Mouse (Mus musculus) neural tube, embryonic 15.5 days (tissue): ENCODE measurements around the gene Mast4. TPM values are rescaled to one million over a fixed set of nuclear protein-coding genes. Genes with fewer than 3 reads are reported as not detected.

Experiments used
- ATAC-seq: fragments of 200-750 bp; cut with Nextera tagmentation; 2 replicates; pipeline ENCODE4 v1.8.0; 2017; ENCODE audit warnings: mild to moderate bottlenecking, moderate TSS enrichment, moderate library complexity; ENCODE audit not compliant: low FRiP score
- H3K27ac ChIP-seq: fragments of 300-500 bp; sonication (generic); replicated peaks from 2 replicates; pipeline ENCODE4 v1.5.1; 2015; ENCODE audit warnings: mild to moderate bottlenecking, inconsistent platforms
- H3K27me3 ChIP-seq: fragments of 300-500 bp; sonication (generic); replicated peaks from 2 replicates; pipeline ENCODE4 v1.6.1; 2015; ENCODE audit warnings: inconsistent platforms
- H3K36me3 ChIP-seq: fragments of 300-500 bp; sonication (generic); 2 replicates; pipeline ENCODE4 v1.6.1; 2015; ENCODE audit warnings: inconsistent platforms
- H3K4me1 ChIP-seq: fragments of 300-500 bp; sonication (generic); 2 replicates; pipeline ENCODE4 v1.6.1; 2015; ENCODE audit warnings: inconsistent platforms
- H3K4me2 ChIP-seq: fragments of 300-500 bp; sonication (generic); 2 replicates; pipeline ENCODE4 v1.6.1; 2015; ENCODE audit warnings: inconsistent platforms, mild to moderate bottlenecking, moderate library complexity
- H3K4me3 ChIP-seq: fragments of 300-500 bp; sonication (generic); replicated peaks from 2 replicates; pipeline ENCODE4 v1.5.1; 2015; ENCODE audit warnings: mild to moderate bottlenecking, inconsistent platforms
- H3K9ac ChIP-seq: fragments of 300-500 bp; sonication (generic); replicated peaks from 2 replicates; pipeline ENCODE4 v1.6.1; 2015; ENCODE audit warnings: mild to moderate bottlenecking, inconsistent platforms
- H3K9me3 ChIP-seq: fragments of 300-500 bp; sonication (generic); replicated peaks from 2 replicates; pipeline ENCODE4 v1.6.1; 2016; ENCODE audit warnings: inconsistent platforms
- WGBS: fragments of 180-500 bp; shearing (Covaris S2); methylation state at CpG from one replicate; pipeline ENCODE4 v1.1.7; 2015; ENCODE audit warnings: mixed read lengths; 5-methylcytosine and 5-hydroxymethylcytosine counted together
- polyA plus RNA-seq: library from polyadenylated mRNA; unstranded; fragments of >200 nt; fragmentation: Nextera tagmentation; extraction: Ambion mirVana; gene quantifications from 2 replicates; pipeline ENCODE4 v1.2.1, GENCODE M21; 2015

The Mast4 gene
- polyA plus RNA-seq, 1 experiment from 2014 or later: 24.7 TPM

GRCm38 (mm10) chr13:102906004-102906660, 428.2 kb downstream of the Mast4 start:
- Histone ChIP-seq H3K27ac (peak overlapping the region; percentile 83), H3K27me3 (no peaks in the 10 kb centered on the region), H3K9ac (peak overlapping the region; percentile 43), H3K4me1 (peaks cover 11% of the 10 kb centered on the region), H3K4me3 (peak overlapping the region; percentile 45), H3K9me3 (no peaks in the 10 kb centered on the region), H3K36me3 (no peaks in the 10 kb centered on the region), H3K4me2 (peak overlapping the region; percentile 87)
- under 1% methylated on average over 16 of the region's 16 CpGs for WGBS
- ATAC-seq: peak; percentile 93

- Histone ChIP-seq H3K9me3 (no peaks in the 10 kb centered on the region), H3K27ac (peak overlapping the region; percentile 83), H3K4me1 (peaks cover 11% of the 10 kb centered on the region), H3K4me2 (peak overlapping the region; percentile 87), H3K27me3 (no peaks in the 10 kb centered on the region), H3K36me3 (no peaks in the 10 kb centered on the region), H3K4me3 (peak overlapping the region; percentile 45), H3K9ac (peak overlapping the region; percentile 43)
- WGBS: 1% methylated on average over 16 of the region's 16 CpGs
- no peak for ATAC-seq
Measured at GRCm38 (mm10) chr13:102905361-102905950, 428.8 kb downstream of the Mast4 start.

GRCm38 (mm10) chr13:102903689-102904088, 430.6 kb downstream of the Mast4 start:
- no peaks in the 10 kb centered on the region for H3K27me3 ChIP-seq
- H3K4me3 ChIP-seq: no peak overlapping the region
- no peak overlapping the region for H3K4me2 ChIP-seq
- no peak for ATAC-seq
- 89% methylated on average over 4 of the region's 4 CpGs for WGBS
- peaks cover 14% of the 10 kb centered on the region for H3K4me1 ChIP-seq
- no peak overlapping the region for H3K9ac ChIP-seq
- H3K9me3 ChIP-seq: no peaks in the 10 kb centered on the region
- H3K36me3 ChIP-seq: no peaks in the 10 kb centered on the region
- H3K27ac ChIP-seq: no peak overlapping the region

- no peak for ATAC-seq
- Histone ChIP-seq H3K4me2 (no peak overlapping the region), H3K27me3 (no peaks in the 10 kb centered on the region), H3K4me1 (peaks cover 14% of the 10 kb centered on the region), H3K27ac (no peak overlapping the region), H3K9me3 (no peaks in the 10 kb centered on the region), H3K4me3 (no peak overlapping the region), H3K9ac (no peak overlapping the region), H3K36me3 (no peaks in the 10 kb centered on the region)
- WGBS: 89% methylated on average over 7 of the region's 7 CpGs
Measured at GRCm38 (mm10) chr13:102902123-102902522, 432.2 kb downstream of the Mast4 start.

- no peak for ATAC-seq
- H3K4me1 ChIP-seq: peaks cover 11% of the 10 kb centered on the region
- no peak overlapping the region for H3K9ac ChIP-seq
- H3K9me3 ChIP-seq: no peaks in the 10 kb centered on the region
- no peak overlapping the region for H3K4me3 ChIP-seq
- H3K4me2 ChIP-seq: no peak overlapping the region
- no peaks in the 10 kb centered on the region for H3K36me3 ChIP-seq
- no peaks in the 10 kb centered on the region for H3K27me3 ChIP-seq
- H3K27ac ChIP-seq: no peak overlapping the region
- 63% methylated on average over 8 of the region's 8 CpGs for whole genome bisulfite sequencing
Measured at GRCm38 (mm10) chr13:102900531-102900930, 433.8 kb downstream of the Mast4 start.

- Histone ChIP-seq H3K4me2 (no peak overlapping the region), H3K9ac (no peak overlapping the region), H3K9me3 (no peaks in the 10 kb centered on the region), H3K27ac (no peak overlapping the region), H3K4me1 (peaks cover 7% of the 10 kb centered on the region), H3K4me3 (no peak overlapping the region), H3K36me3 (no peaks in the 10 kb centered on the region), H3K27me3 (no peaks in the 10 kb centered on the region)
- 54% methylated on average over 2 of the region's 2 CpGs for WGBS
- ATAC-seq: no peak
Measured at GRCm38 (mm10) chr13:102900083-102900420, 434.2 kb downstream of the Mast4 start.

- ATAC-seq: no peak
- H3K36me3 ChIP-seq: no peaks in the 10 kb centered on the region
- peaks cover 13% of the 10 kb centered on the region for H3K4me1 ChIP-seq
Measured at GRCm38 (mm10) chr13:102899253-102900082, 434.8 kb downstream of the Mast4 start.

GRCm38 (mm10) chr13:102898374-102899131, 435.7 kb downstream of the Mast4 start:
- 55% methylated on average over 15 of the region's 15 CpGs for WGBS
- Histone ChIP-seq H3K4me1 (peaks cover 22% of the 10 kb centered on the region), H3K4me3 (no peak overlapping the region), H3K27me3 (no peaks in the 10 kb centered on the region), H3K9ac (no peak overlapping the region), H3K36me3 (no peaks in the 10 kb centered on the region), H3K27ac (no peak overlapping the region), H3K9me3 (no peaks in the 10 kb centered on the region), H3K4me2 (no peak overlapping the region)
- no peak; the same call in 1 of the 2 replicates for ATAC-seq

More at GRCm38 (mm10) chr13:102899253-102900082, 434.8 kb downstream of the Mast4 start:
- H3K4me2 ChIP-seq: no peak overlapping the region
- H3K9me3 ChIP-seq: no peaks in the 10 kb centered on the region
- no peak overlapping the region for H3K9ac ChIP-seq
- H3K4me3 ChIP-seq: no peak overlapping the region
- no peaks in the 10 kb centered on the region for H3K27me3 ChIP-seq
- WGBS: 71% methylated on average over 9 of the region's 9 CpGs
- no peak overlapping the region for H3K27ac ChIP-seq

- no peak for ATAC-seq
- Histone ChIP-seq H3K27ac (no peak overlapping the region), H3K27me3 (no peaks in the 10 kb centered on the region), H3K4me3 (no peak overlapping the region), H3K4me2 (no peak overlapping the region), H3K36me3 (no peaks in the 10 kb centered on the region), H3K9ac (no peak overlapping the region), H3K9me3 (no peaks in the 10 kb centered on the region), H3K4me1 (peaks cover 25% of the 10 kb centered on the region)
Measured at GRCm38 (mm10) chr13:102896322-102896721, 438.0 kb downstream of the Mast4 start.

GRCm38 (mm10) chr13:102895894-102896293, 438.4 kb downstream of the Mast4 start:
- no peak overlapping the region for H3K9ac ChIP-seq
- H3K4me1 ChIP-seq: peaks cover 25% of the 10 kb centered on the region
- H3K27ac ChIP-seq: no peak overlapping the region
- no peak overlapping the region for H3K4me2 ChIP-seq
- no peaks in the 10 kb centered on the region for H3K27me3 ChIP-seq
- no peaks in the 10 kb centered on the region for H3K36me3 ChIP-seq
- no peaks in the 10 kb centered on the region for H3K9me3 ChIP-seq
- 44% methylated on average over 6 of the region's 6 CpGs for WGBS
- no peak for ATAC-seq
- H3K4me3 ChIP-seq: no peak overlapping the region
